Mouse (Mus musculus): ENCODE data around the gene Zranb2. TPM values are rescaled to one million over a fixed set of nuclear protein-coding genes. Genes with fewer than 3 reads are reported as not detected.

Gene Zranb2
- total and polyA plus RNA-seq, 3 experiments: 13.7 to 245 (median 126) TPM

DNA sequence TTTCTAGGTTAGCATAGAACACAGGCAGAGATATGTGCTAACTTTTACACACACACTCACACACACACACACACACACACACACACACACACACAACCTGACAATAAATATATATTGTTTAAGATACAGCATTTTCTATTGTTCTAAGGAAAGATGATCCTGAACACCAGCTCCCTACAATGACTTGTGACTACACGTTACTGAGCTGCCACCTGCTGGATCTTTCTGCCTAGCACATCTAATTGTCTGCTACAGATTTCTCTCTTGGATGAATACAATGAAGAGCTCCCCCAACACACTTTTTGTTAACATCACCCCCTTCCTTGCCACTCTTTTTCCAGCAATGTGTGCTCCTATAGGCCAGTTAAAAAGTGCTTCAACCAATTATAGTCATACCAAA, 13.5 kb upstream of the Zranb2 start:
- DNase-seq (ENCODE audit: low spot score) (no peak), ATAC-seq (ENCODE audit: extremely low read depth, insufficient number of reproducible peaks, low FRiP score, poor library complexity, severe bottlenecking) (no peak)

DNA sequence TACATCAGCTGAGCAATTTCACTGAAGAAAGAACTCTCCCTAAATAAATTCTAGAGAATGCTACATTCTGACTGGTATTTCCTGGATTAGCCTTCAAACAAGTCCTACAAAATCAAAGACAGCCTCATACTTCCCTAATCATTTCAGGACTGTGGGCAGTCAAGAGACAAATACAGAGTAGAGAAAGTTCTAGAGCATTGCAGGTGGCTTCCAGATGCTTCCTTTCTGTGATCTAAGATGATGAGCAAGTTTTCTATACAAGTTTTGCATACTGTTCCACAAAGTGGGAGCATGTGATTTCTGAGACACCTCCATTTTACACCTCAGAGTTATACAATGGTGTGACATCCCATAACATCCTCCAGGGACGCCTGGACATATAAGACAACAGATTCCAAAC, 10.1 kb upstream of the Zranb2 start:
- DNase-seq (ENCODE audit: low spot score) (no peak), ATAC-seq (ENCODE audit: extremely low read depth, insufficient number of reproducible peaks, low FRiP score, poor library complexity, severe bottlenecking) (no peak)
- Histone ChIP-seq H3K36me3 (replicated peaks) (no peaks in the 10 kb centered on the region), H3K27me3 (ENCODE audit: insufficient read depth, low read length) (peaks cover 2% of the 10 kb centered on the region; the same call in 1 of the 2 replicates), H3K9me3 (replicated peaks) (no peaks in the 10 kb centered on the region), H3K4me1 (ENCODE audit: insufficient read depth, low read depth, low read length) (0 out of 2 replicates have a peak, but pooled peaks cover 2% of the 10 kb centered on the region), H3K4me3 (ENCODE audit: low read depth, low read length) (no peak overlapping the region)
- TF ChIP-seq GATA2 (IDR thresholded peaks at IDR 0.05; ENCODE audit: borderline replicate concordance, low read depth, low read length) (no peak), POLR2AphosphoS5 (IDR thresholded peaks at IDR 0.05; ENCODE audit: insufficient replicate concordance, low read depth, low read length) (no peak), GATA1 (IDR thresholded peaks at IDR 0.05; ENCODE audit: borderline replicate concordance, low read length) (no peak), CTCF (IDR thresholded peaks at IDR 0.05; ENCODE audit: low read depth, low read length) (no peak), TAL1 (conservative IDR thresholded peaks at IDR 0.05; ENCODE audit: low read depth, low read length) (no peak)

More for the DNA sequence above, 13.5 kb upstream of the Zranb2 start:
- H3K27me3 ChIP-seq (ENCODE audit: insufficient read depth, low read length): peaks cover 2% of the 10 kb centered on the region; the same call in 1 of the 2 replicates
- H3K9me3 ChIP-seq (replicated peaks): no peaks in the 10 kb centered on the region
- no peak overlapping the region for H3K4me3 ChIP-seq (ENCODE audit: low read depth, low read length)
- no peak for TF ChIP-seq GATA1 (IDR thresholded peaks at IDR 0.05; ENCODE audit: borderline replicate concordance, low read length)
- TF ChIP-seq GATA2 (IDR thresholded peaks at IDR 0.05; ENCODE audit: borderline replicate concordance, low read depth, low read length): no peak
- no peak for TF ChIP-seq CTCF (IDR thresholded peaks at IDR 0.05; ENCODE audit: low read depth, low read length)
- TF ChIP-seq TAL1 (conservative IDR thresholded peaks at IDR 0.05; ENCODE audit: low read depth, low read length): no peak
- TF ChIP-seq POLR2AphosphoS5 (IDR thresholded peaks at IDR 0.05; ENCODE audit: insufficient replicate concordance, low read depth, low read length): no peak
- no peaks in the 10 kb centered on the region for H3K36me3 ChIP-seq (replicated peaks)
- peaks cover 13% of the 10 kb centered on the region; the same call in 1 of the 2 replicates for H3K4me1 ChIP-seq (ENCODE audit: insufficient read depth, low read depth, low read length)

DNA sequence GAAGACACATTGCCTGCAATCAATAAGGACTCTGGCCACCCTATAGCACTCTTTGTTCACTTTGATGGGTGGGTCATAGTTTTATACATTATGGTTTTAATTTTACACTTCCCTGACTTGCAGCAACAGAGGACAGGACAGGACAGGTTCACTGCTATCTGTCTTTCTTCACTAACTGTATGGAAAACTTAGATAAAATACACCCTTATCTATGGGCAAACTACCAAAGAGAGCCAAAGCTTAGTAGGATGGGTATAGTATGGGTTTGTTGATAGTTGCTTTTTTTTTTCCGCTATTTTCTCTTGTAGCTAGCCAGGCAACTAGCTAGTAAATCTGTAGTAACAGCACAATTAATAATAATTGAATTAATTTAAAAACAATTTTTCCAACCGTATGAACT, 2.4 kb upstream of the Zranb2 start:
- H3K36me3 ChIP-seq (replicated peaks): peaks cover 2% of the 10 kb centered on the region
- peaks cover 7% of the 10 kb centered on the region for H3K4me1 ChIP-seq (ENCODE audit: insufficient read depth, low read depth, low read length)
- no peak overlapping the region for H3K4me3 ChIP-seq (ENCODE audit: low read depth, low read length)
- no peaks in the 10 kb centered on the region for H3K9me3 ChIP-seq (replicated peaks)
- H3K27me3 ChIP-seq (ENCODE audit: insufficient read depth, low read length): no peaks in the 10 kb centered on the region
- TF ChIP-seq CTCF (IDR thresholded peaks at IDR 0.05; ENCODE audit: low read depth, low read length) (no peak), GATA1 (IDR thresholded peaks at IDR 0.05; ENCODE audit: borderline replicate concordance, low read length) (no peak), TAL1 (conservative IDR thresholded peaks at IDR 0.05; ENCODE audit: low read depth, low read length) (no peak), POLR2AphosphoS5 (IDR thresholded peaks at IDR 0.05; ENCODE audit: insufficient replicate concordance, low read depth, low read length) (no peak), GATA2 (IDR thresholded peaks at IDR 0.05; ENCODE audit: borderline replicate concordance, low read depth, low read length) (no peak)
- no peak for ATAC-seq (ENCODE audit: extremely low read depth, insufficient number of reproducible peaks, low FRiP score, poor library complexity, severe bottlenecking)
- DNase-seq (ENCODE audit: low spot score): no peak

DNA sequence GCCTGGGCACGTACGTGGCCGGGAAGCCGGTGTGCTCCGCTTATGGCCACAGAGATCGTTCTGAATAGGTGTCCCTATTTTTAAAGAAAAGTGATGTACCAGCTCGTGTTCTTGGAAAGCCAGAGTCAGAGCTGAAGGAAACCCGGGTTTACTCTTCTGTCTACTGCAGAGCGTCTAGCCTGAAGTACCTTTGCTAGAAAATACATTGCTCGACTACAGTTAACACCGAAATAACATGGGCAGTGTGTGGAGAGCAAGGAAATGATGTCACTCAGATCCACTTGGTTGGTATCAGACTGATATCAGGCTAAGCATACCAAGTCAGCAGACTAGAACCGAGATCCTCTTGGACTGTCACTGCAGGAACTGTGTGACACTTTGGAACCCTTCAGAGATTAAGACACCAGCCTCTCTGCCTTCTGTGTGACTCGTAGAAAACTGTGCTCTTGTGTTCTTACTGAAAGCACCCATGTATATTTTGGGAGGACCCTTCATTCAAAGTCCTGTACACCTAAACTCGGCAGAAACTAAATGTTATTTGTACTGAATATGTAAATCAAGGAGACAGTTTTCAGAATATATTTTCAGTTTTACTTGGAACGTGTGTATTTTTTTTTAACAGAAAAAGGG, 941 bp downstream of the Zranb2 start:
- TF ChIP-seq TAL1 (conservative IDR thresholded peaks at IDR 0.05; ENCODE audit: low read depth, low read length): no peak
- no peak for TF ChIP-seq GATA2 (IDR thresholded peaks at IDR 0.05; ENCODE audit: borderline replicate concordance, low read depth, low read length)
- TF ChIP-seq CTCF (IDR thresholded peaks at IDR 0.05; ENCODE audit: low read depth, low read length): no peak
- TF ChIP-seq POLR2AphosphoS5 (IDR thresholded peaks at IDR 0.05; ENCODE audit: insufficient replicate concordance, low read depth, low read length): no peak
- no peak for TF ChIP-seq GATA1 (IDR thresholded peaks at IDR 0.05; ENCODE audit: borderline replicate concordance, low read length)
- DNase-seq (ENCODE audit: low spot score) (no peak), ATAC-seq (ENCODE audit: extremely low read depth, insufficient number of reproducible peaks, low FRiP score, poor library complexity, severe bottlenecking) (peak; percentile 66)
- no peaks in the 10 kb centered on the region for H3K27me3 ChIP-seq (ENCODE audit: insufficient read depth, low read length)
- peaks cover 12% of the 10 kb centered on the region for H3K4me1 ChIP-seq (ENCODE audit: insufficient read depth, low read depth, low read length)
- peaks cover 21% of the 10 kb centered on the region for H3K36me3 ChIP-seq (replicated peaks)
- H3K4me3 ChIP-seq (ENCODE audit: low read depth, low read length): peak overlapping the region; percentile 91
- no peaks in the 10 kb centered on the region for H3K9me3 ChIP-seq (replicated peaks)

DNA sequence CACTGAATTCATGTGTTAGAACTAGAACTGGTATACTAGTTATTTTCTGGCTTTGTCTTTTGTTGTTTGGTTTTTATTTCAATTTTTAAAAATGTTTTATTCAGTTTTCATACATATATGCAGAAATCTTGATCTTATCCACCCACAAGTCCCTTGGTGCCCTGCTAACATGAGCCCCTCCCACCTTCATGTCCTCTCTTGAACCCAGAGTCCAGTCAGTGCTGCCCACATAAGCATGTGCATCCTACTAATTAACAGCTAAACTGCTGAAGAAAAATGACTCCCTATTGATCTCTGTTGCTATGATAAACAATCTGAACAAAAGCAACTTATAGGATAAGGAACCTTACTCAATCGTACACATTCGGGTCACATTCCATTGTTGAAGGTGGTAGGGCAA, 15.4 kb downstream of the Zranb2 start:
- H3K36me3 ChIP-seq (replicated peaks): peaks cover 39% of the 10 kb centered on the region
- no peaks in the 10 kb centered on the region for H3K27me3 ChIP-seq (ENCODE audit: insufficient read depth, low read length)
- TF ChIP-seq TAL1 (conservative IDR thresholded peaks at IDR 0.05; ENCODE audit: low read depth, low read length) (no peak), GATA2 (IDR thresholded peaks at IDR 0.05; ENCODE audit: borderline replicate concordance, low read depth, low read length) (no peak), GATA1 (IDR thresholded peaks at IDR 0.05; ENCODE audit: borderline replicate concordance, low read length) (no peak), CTCF (IDR thresholded peaks at IDR 0.05; ENCODE audit: low read depth, low read length) (no peak), POLR2AphosphoS5 (IDR thresholded peaks at IDR 0.05; ENCODE audit: insufficient replicate concordance, low read depth, low read length) (no peak)
- no peaks in the 10 kb centered on the region for H3K9me3 ChIP-seq (replicated peaks)
- DNase-seq (ENCODE audit: low spot score) (no peak), ATAC-seq (ENCODE audit: extremely low read depth, insufficient number of reproducible peaks, low FRiP score, poor library complexity, severe bottlenecking) (no peak)
- H3K4me1 ChIP-seq (ENCODE audit: insufficient read depth, low read depth, low read length): no peaks in the 10 kb centered on the region
- H3K4me3 ChIP-seq (ENCODE audit: low read depth, low read length): no peak overlapping the region

DNA sequence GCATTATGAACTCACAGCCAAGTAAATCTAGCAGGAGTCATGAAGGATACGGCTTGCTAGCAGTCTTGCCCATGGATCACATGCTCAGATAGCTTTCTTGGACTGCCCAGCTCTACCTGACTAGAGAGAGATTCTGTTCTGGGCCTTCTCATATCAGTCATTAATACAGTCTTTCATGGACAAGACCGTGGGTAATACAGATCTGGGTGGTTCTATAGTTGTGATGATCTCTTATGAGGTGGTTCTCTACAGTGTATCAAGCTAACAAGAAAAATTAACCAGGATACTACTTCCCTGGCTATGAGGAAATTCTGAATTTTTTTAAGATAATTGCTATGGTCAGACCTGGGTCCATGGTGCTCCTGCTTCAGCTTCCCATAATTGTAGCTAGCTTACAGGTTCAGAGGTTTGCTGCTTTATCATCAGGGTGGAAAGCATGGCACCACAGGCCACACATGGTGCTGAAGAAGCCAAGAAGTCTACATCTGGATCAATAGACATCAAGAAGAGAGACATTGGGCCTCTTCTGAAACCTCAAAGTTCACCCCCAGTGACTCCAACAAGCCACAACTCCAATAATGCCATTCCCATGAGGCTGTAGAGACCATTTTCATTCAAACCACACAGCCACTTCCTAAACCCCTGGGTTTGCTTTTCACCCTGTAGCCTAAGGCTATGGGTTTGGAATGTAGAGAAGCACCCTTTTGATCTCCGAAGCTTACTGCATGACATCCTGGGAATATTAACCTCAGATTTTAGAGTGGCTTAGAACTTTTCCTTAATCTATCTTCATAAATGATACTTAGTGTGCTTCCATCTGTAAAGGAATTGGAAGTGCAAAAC, 16.0 kb downstream of the Zranb2 start:
- ATAC-seq (ENCODE audit: extremely low read depth, insufficient number of reproducible peaks, low FRiP score, poor library complexity, severe bottlenecking) (peak; percentile 25), DNase-seq (ENCODE audit: low spot score) (no peak)
- no peaks in the 10 kb centered on the region for H3K27me3 ChIP-seq (ENCODE audit: insufficient read depth, low read length)
- TF ChIP-seq TAL1 (conservative IDR thresholded peaks at IDR 0.05; ENCODE audit: low read depth, low read length) (no peak), GATA1 (IDR thresholded peaks at IDR 0.05; ENCODE audit: borderline replicate concordance, low read length) (no peak), CTCF (IDR thresholded peaks at IDR 0.05; ENCODE audit: low read depth, low read length) (no peak), POLR2AphosphoS5 (IDR thresholded peaks at IDR 0.05; ENCODE audit: insufficient replicate concordance, low read depth, low read length) (no peak), GATA2 (IDR thresholded peaks at IDR 0.05; ENCODE audit: borderline replicate concordance, low read depth, low read length) (no peak)
- no peak overlapping the region for H3K4me3 ChIP-seq (ENCODE audit: low read depth, low read length)
- H3K4me1 ChIP-seq (ENCODE audit: insufficient read depth, low read depth, low read length): no peaks in the 10 kb centered on the region
- H3K36me3 ChIP-seq (replicated peaks): peaks cover 34% of the 10 kb centered on the region
- H3K9me3 ChIP-seq (replicated peaks): no peaks in the 10 kb centered on the region
